Mouse (Mus musculus): ENCODE results near the gene Zfp804a. TPM values are rescaled to one million over a fixed set of nuclear protein-coding genes. Genes with fewer than 3 reads are reported as not detected.

Zfp804a gene
- 2.2 and 2.4 TPM in 2 replicates for polyA plus RNA-seq (2015; fragmentation: Nextera tagmentation; extraction: Ambion mirVana)

GRCm38 (mm10) chr2:82053185-82053891 lies at the start of gene Zfp804a:
Gene Zfp804a (plus strand): TSS chr2:82053222.
- WGBS: under 1% methylated on average over 77 of the region's 82 CpGs
- ATAC-seq (ENCODE audit: insufficient read depth, low FRiP score, low read depth): peak; percentile 53; the same call in 1 of the 2 replicates
- no peak within 1 kb of the TSS for H3K9ac ChIP-seq

GRCm38 (mm10) chr2:82051635-82052034 lies 1.4 kb upstream of the Zfp804a start:
- Histone ChIP-seq H3K27ac (no peak overlapping the region), H3K4me3 (replicated peaks) (no peak overlapping the region), H3K27me3 (replicated peaks) (peaks cover 20% of the 10 kb centered on the region), H3K4me2 (no peak overlapping the region), H3K9ac (no peak overlapping the region), H3K4me1 (peaks cover 3% of the 10 kb centered on the region; the same call in 1 of the 2 replicates), H3K9me3 (no peaks in the 10 kb centered on the region), H3K36me3 (no peaks in the 10 kb centered on the region)
- ATAC-seq (ENCODE audit: insufficient read depth, low FRiP score, low read depth): no peak
- WGBS: 74% methylated on average over 4 of the region's 4 CpGs

More at GRCm38 (mm10) chr2:82053185-82053891, at the start of gene Zfp804a:
- peak within 1 kb of the TSS; percentile 99 for H3K4me2 ChIP-seq
- peaks cover 20% of the 10 kb centered on the region for H3K27me3 ChIP-seq (replicated peaks)
- H3K27ac ChIP-seq: no peak within 1 kb of the TSS
- H3K4me3 ChIP-seq (replicated peaks): peak within 1 kb of the TSS; percentile 56
- peaks cover 3% of the 10 kb centered on the region; the same call in 1 of the 2 replicates for H3K4me1 ChIP-seq
- H3K36me3 ChIP-seq: no peaks in the 10 kb centered on the region
- no peaks in the 10 kb centered on the region for H3K9me3 ChIP-seq

DNA sequence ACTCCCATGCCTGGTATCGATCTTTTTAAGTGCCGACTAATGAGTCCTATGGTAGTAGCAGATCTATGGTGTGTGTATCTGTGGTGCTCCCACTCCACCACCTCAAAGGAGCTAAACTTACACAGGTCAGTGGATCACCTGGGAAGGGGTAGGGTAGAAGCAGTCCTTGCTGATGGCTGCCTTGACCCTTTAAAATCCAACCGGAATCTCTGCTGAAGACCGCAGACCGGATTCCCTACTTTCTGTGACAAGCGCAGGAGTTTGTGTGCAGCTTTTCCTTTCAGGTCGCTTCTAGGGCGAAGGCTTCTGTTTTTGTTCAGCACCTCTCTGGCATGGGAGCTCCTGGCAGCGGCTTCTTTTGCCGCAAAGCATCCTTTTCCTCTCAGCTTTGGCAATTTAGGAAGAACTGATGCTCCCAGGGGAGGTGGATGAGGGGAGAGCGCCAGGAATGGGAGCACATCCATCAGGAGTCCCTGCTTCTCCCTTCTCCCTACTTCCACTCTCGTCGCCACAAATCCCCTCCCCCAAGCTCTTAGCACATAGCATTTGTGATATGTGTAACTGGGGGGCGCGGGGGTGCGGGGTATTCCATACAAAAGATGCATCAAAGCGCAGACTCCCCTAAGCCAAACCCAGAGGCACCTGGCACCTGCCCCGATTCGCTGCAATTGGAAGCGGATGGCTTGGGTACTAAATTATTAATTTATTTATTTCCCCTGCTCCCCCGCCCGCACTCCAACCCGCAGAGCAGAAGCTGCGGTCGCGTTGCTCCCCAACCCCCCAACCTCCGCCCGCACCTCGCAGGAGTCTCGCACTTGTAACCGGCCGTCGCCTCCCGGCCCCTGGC lies 461 bp upstream of the Zfp804a start:
- H3K27me3 ChIP-seq (replicated peaks): peaks cover 20% of the 10 kb centered on the region
- WGBS: 3% methylated on average over 34 of the region's 34 CpGs
- H3K4me2 ChIP-seq: peak overlapping the region; percentile 99
- H3K36me3 ChIP-seq: no peaks in the 10 kb centered on the region
- peak overlapping the region; percentile 56 for H3K4me3 ChIP-seq (replicated peaks)
- peaks cover 3% of the 10 kb centered on the region; the same call in 1 of the 2 replicates for H3K4me1 ChIP-seq
- ATAC-seq (ENCODE audit: insufficient read depth, low FRiP score, low read depth): no peak; the same call in 1 of the 2 replicates
- H3K9me3 ChIP-seq: no peaks in the 10 kb centered on the region
- H3K9ac ChIP-seq: no peak overlapping the region
- no peak overlapping the region for H3K27ac ChIP-seq

- peaks cover 3% of the 10 kb centered on the region; the same call in 1 of the 2 replicates for H3K4me1 ChIP-seq
- peak overlapping the region; percentile 99 for H3K4me2 ChIP-seq
- peak overlapping the region; percentile 56 for H3K4me3 ChIP-seq (replicated peaks)
These were observed 1.4 kb downstream of the Zfp804a start for GRCm38 (mm10) chr2:82054446-82054845.

DNA sequence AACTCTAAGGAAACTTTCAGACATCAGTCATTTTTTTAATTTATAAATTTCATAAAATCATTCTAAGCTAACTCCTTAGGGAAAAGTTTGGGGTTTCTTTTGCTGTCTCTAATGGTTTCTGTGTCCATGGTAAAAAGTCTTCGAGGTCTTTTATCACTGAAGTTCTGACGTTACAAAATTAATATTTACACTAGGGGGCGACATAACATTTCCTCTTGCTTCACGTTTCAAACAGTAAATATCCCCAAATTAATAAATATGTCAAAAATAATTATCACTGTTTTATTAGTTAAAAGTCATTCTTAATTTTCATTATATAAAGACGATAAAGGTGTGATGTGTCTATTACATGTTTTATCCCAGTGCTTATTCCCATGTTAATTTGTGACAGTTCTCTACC lies 11.6 kb downstream of the Zfp804a start:
- 30% methylated on average over 5 of the region's 5 CpGs for WGBS
- no peak for ATAC-seq (ENCODE audit: insufficient read depth, low FRiP score, low read depth)

More at GRCm38 (mm10) chr2:82054446-82054845, 1.4 kb downstream of the Zfp804a start:
- WGBS: 77% methylated on average over 4 of the region's 4 CpGs
- Histone ChIP-seq H3K9me3 (no peaks in the 10 kb centered on the region), H3K9ac (no peak overlapping the region), H3K27ac (no peak overlapping the region), H3K36me3 (no peaks in the 10 kb centered on the region), H3K27me3 (replicated peaks) (peaks cover 20% of the 10 kb centered on the region)
- no peak for ATAC-seq (ENCODE audit: insufficient read depth, low FRiP score, low read depth)

DNA sequence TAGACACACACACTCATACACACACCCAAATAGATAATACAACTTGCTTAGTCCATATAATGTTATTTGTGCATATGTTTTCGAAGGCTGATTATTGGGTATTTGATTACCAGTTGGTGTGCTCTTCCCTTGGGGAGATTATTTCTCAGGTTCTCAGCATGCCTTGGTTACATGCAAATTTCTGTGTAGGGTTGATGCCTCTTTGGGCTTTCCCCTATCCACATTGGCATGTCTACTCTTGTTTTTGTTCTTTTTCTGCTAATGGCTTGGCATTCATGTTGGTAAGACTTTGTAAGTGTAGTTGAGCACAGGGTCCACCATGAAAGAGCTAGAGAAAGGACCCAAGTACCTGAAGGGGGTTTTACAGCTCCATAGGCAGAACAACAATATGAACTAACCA lies 14.9 kb downstream of the Zfp804a start:
- Histone ChIP-seq H3K9ac (no peak overlapping the region), H3K27me3 (replicated peaks) (no peaks in the 10 kb centered on the region), H3K4me1 (no peaks in the 10 kb centered on the region), H3K9me3 (no peaks in the 10 kb centered on the region), H3K36me3 (no peaks in the 10 kb centered on the region), H3K27ac (no peak overlapping the region), H3K4me2 (no peak overlapping the region), H3K4me3 (replicated peaks) (no peak overlapping the region)
- WGBS: 91% methylated on average over 1 of the region's 1 CpGs
- no peak for ATAC-seq (ENCODE audit: insufficient read depth, low FRiP score, low read depth)

More for the DNA sequence above, 11.6 kb downstream of the Zfp804a start:
- Histone ChIP-seq H3K27ac (no peak overlapping the region), H3K27me3 (replicated peaks) (no peaks in the 10 kb centered on the region), H3K4me1 (no peaks in the 10 kb centered on the region), H3K9ac (no peak overlapping the region), H3K4me2 (no peak overlapping the region), H3K4me3 (replicated peaks) (no peak overlapping the region), H3K36me3 (no peaks in the 10 kb centered on the region), H3K9me3 (no peaks in the 10 kb centered on the region)

DNA sequence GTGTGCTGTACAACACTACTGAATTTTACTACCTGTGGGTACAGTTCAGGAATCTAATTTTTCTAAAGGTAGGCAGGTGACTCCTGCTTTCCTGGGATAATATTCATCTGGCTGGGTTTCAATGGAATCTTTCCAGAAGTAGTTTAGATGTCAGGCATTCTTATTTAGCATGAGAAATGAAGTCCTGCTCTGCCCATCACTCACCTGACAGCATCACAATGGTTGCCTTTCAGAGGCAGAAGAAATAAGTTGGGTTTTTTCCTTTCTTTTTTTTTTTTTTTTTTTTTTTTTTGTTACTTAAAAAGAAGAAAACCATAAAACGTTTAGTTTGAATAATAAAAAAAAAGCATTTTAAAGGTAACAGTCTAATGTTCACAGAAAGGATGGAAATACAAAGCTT lies 16.1 kb downstream of the Zfp804a start:
- Histone ChIP-seq H3K4me2 (no peak overlapping the region), H3K9ac (no peak overlapping the region), H3K4me3 (replicated peaks) (no peak overlapping the region), H3K36me3 (no peaks in the 10 kb centered on the region), H3K9me3 (no peaks in the 10 kb centered on the region), H3K4me1 (no peaks in the 10 kb centered on the region), H3K27ac (no peak overlapping the region), H3K27me3 (replicated peaks) (no peaks in the 10 kb centered on the region)
- ATAC-seq (ENCODE audit: insufficient read depth, low FRiP score, low read depth): no peak
- 38% methylated on average over 1 of the region's 1 CpGs for WGBS

- Histone ChIP-seq H3K27me3 (replicated peaks) (no peaks in the 10 kb centered on the region), H3K4me3 (replicated peaks) (no peak overlapping the region), H3K9me3 (no peaks in the 10 kb centered on the region), H3K4me1 (no peaks in the 10 kb centered on the region), H3K36me3 (no peaks in the 10 kb centered on the region), H3K4me2 (no peak overlapping the region), H3K27ac (no peak overlapping the region), H3K9ac (no peak overlapping the region)
- ATAC-seq (ENCODE audit: insufficient read depth, low FRiP score, low read depth): no peak
- 79% methylated on average over 3 of the region's 3 CpGs for WGBS
These were observed 23.9 kb downstream of the Zfp804a start for GRCm38 (mm10) chr2:82076883-82077282.

GRCm38 (mm10) chr2:82078287-82078994 lies 25.4 kb downstream of the Zfp804a start:
- no peak overlapping the region for H3K9ac ChIP-seq
- H3K4me3 ChIP-seq (replicated peaks): no peak overlapping the region
- H3K4me1 ChIP-seq: no peaks in the 10 kb centered on the region
- H3K27me3 ChIP-seq (replicated peaks): no peaks in the 10 kb centered on the region
- 76% methylated on average over 6 of the region's 6 CpGs for WGBS
- no peaks in the 10 kb centered on the region for H3K36me3 ChIP-seq
- H3K9me3 ChIP-seq: no peaks in the 10 kb centered on the region
- H3K27ac ChIP-seq: no peak overlapping the region
- ATAC-seq (ENCODE audit: insufficient read depth, low FRiP score, low read depth): no peak
- no peak overlapping the region for H3K4me2 ChIP-seq

GRCm38 (mm10) chr2:82080678-82081077 lies 27.7 kb downstream of the Zfp804a start:
- no peaks in the 10 kb centered on the region for H3K36me3 ChIP-seq
- H3K9ac ChIP-seq: no peak overlapping the region
- H3K4me1 ChIP-seq: no peaks in the 10 kb centered on the region
- H3K27me3 ChIP-seq (replicated peaks): no peaks in the 10 kb centered on the region
- no peak overlapping the region for H3K4me3 ChIP-seq (replicated peaks)
- H3K4me2 ChIP-seq: no peak overlapping the region
- WGBS: 34% methylated on average over 4 of the region's 4 CpGs
- H3K27ac ChIP-seq: no peak overlapping the region
- H3K9me3 ChIP-seq: no peaks in the 10 kb centered on the region
- ATAC-seq (ENCODE audit: insufficient read depth, low FRiP score, low read depth): no peak

DNA sequence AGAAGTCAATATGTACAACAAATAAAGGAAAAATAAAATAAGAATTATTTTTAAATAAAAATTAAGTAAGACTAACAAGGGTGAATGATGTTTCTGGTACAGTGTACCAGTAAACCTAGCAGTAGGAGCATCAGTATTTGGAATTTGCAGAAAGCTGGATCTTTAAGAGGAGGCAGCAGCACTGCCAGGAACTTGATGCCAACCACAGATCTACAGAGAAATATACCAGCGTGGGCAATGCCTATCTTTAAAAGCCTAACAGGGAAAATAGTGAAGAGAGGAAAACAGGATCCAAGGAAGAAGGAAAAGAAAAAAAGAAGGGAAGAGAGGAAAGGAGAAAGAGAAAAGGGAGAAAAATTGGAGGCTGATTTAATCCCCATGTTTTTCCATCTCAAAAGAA lies 60.1 kb downstream of the Zfp804a start:
- WGBS: 80% methylated on average over 1 of the region's 1 CpGs
- H3K27me3 ChIP-seq (replicated peaks): no peaks in the 10 kb centered on the region
- H3K4me3 ChIP-seq (replicated peaks): no peak overlapping the region
- no peak overlapping the region for H3K27ac ChIP-seq
- H3K4me2 ChIP-seq: no peak overlapping the region
- no peaks in the 10 kb centered on the region for H3K36me3 ChIP-seq
- H3K9ac ChIP-seq: no peak overlapping the region
- H3K4me1 ChIP-seq: no peaks in the 10 kb centered on the region
- H3K9me3 ChIP-seq: no peaks in the 10 kb centered on the region
- ATAC-seq (ENCODE audit: insufficient read depth, low FRiP score, low read depth): no peak
